Mouse (Mus musculus) liver, postnatal 0 days (tissue): ENCODE measurements around the gene Padi2. TPM values are rescaled to one million over a fixed set of nuclear protein-coding genes. Genes with fewer than 3 reads are reported as not detected.

Source experiments
- ATAC-seq: fragments of 200-750 bp; cut with Nextera tagmentation; 2 replicates; pipeline ENCODE4 v1.8.0; 2017; ENCODE audit warnings: mild to moderate bottlenecking, moderate library complexity
- DNase-seq: peaks from one replicate; pipeline ENCODE4 v3.0.0-alpha.2; 2016
- H3K27ac ChIP-seq: fragments of 300-500 bp; sonication (generic); 2 replicates; pipeline ENCODE4 v1.5.1; 2014; ENCODE audit warnings: antibody characterized with exemption, moderate library complexity, mild to moderate bottlenecking, low read depth
- H3K27me3 ChIP-seq: fragments of 300-500 bp; sonication (generic); 2 replicates; pipeline ENCODE4 v1.6.1; 2014; ENCODE audit warnings: low read length, control low read depth, mixed read lengths; ENCODE audit not compliant: insufficient read depth
- H3K36me3 ChIP-seq: fragments of 300-500 bp; sonication (generic); replicated peaks from 2 replicates; pipeline ENCODE4 v1.6.1; 2014; ENCODE audit warnings: mild to moderate bottlenecking, control low read depth, low read length, moderate library complexity, mixed read lengths; ENCODE audit not compliant: insufficient read depth
- H3K4me1 ChIP-seq: fragments of 300-500 bp; sonication (generic); 2 replicates; pipeline ENCODE4 v1.6.1; 2014; ENCODE audit warnings: antibody characterized with exemption, mild to moderate bottlenecking, control low read depth; ENCODE audit not compliant: insufficient read depth
- H3K4me2 ChIP-seq: fragments of 300-500 bp; sonication (generic); 2 replicates; pipeline ENCODE4 v1.6.1; 2014; ENCODE audit warnings: low read depth, mild to moderate bottlenecking, low read length, moderate library complexity, mixed read lengths
- H3K4me3 ChIP-seq: fragments of 300-500 bp; sonication (generic); 2 replicates; pipeline ENCODE4 v1.5.1; 2014; ENCODE audit warnings: low read depth, low read length
- H3K9ac ChIP-seq: fragments of 300-500 bp; sonication (generic); replicated peaks from 2 replicates; pipeline ENCODE4 v1.6.1; 2014; ENCODE audit warnings: mild to moderate bottlenecking, moderate library complexity
- H3K9me3 ChIP-seq: fragments of 300-500 bp; sonication (generic); 2 replicates; pipeline ENCODE4 v1.6.1; 2016; ENCODE audit warnings: mild to moderate bottlenecking, control low read depth, low read length, mixed read lengths
- CTCF ChIP-seq: sonication (generic); IDR thresholded peaks from 2 replicates; pipeline ENCODE4 v1.5.1; 2016; ENCODE audit warnings: antibody characterized with exemption, low read depth
- EP300 ChIP-seq: IDR thresholded peaks from 2 replicates; pipeline ENCODE4 v1.6.1; 2016; ENCODE audit warnings: antibody characterized with exemption, low read depth, mild to moderate bottlenecking
- WGBS: fragments of 180-500 bp; shearing (Covaris S2); extraction: QIAGEN DNeasy Blood & Tissue Kit; methylation state at CpG from one replicate; pipeline ENCODE4 v1.1.7; 2014; ENCODE audit not compliant: insufficient replicate concordance; 5-methylcytosine and 5-hydroxymethylcytosine counted together
- polyA plus RNA-seq: library from polyadenylated mRNA; unstranded; fragments of >200 nt; fragmentation: Nextera tagmentation; extraction: Ambion mirVana; gene quantifications from 2 replicates; pipeline ENCODE4 v1.2.1, GENCODE M21; 2015

The Padi2 gene
- polyA plus RNA-seq, 1 experiment from 2014 or later, result 2.1 TPM

DNA sequence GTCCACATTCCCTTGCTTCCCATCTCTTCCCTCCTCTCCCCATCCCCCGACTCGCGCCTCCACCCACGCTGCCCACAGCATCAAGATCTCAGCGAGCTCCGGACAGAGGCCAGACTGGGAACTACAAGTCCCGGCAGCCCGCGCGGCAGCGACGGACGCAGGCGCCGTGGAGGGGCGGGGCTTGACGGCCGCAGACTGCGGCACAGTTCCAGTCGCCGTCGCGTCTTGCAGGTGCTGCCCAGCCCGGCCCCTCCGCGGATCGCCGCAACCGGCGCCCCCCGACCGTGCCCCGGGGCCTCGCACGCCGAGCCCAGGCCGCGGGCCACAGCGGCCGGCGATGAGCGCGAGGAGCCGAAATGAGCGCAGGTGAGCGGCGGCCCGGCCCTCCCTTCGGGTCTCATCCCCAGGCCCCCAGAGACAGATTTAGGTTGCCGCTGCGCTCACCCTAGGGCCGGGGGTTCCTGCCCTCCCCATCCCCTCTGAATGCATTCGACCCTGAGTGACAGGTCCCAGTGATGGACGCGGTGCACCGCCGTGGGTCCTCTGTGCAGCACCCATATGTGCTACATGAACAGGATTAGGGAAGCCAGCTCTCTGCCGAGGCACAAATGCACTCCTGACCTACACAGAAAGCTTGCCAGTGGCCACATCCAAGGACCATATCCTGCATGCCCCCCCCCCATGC lies 80.7 kb downstream of the Padi2 start, which contains the start of gene Atp13a2:
Gene Atp13a2 (plus strand): TSS at position 163 of the 685 bp plus-strand sequence.
- DNase-seq (peak; percentile 92), ATAC-seq (peak; percentile 72)
- H3K4me1 ChIP-seq, result peaks cover 38% of the 10 kb centered on the region
- H3K4me3 ChIP-seq, result peak within 1 kb of the TSS; percentile 81
- under 1% methylated on average over 52 of the region's 58 CpGs for WGBS
- peak within 1 kb of the TSS; percentile 96 for H3K4me2 ChIP-seq
- no peaks in the 10 kb centered on the region for H3K36me3 ChIP-seq
- no peaks in the 10 kb centered on the region for H3K9me3 ChIP-seq
- peak within 1 kb of the TSS; percentile 81 for H3K27ac ChIP-seq
- peak within 1 kb of the TSS; percentile 80 for H3K9ac ChIP-seq
- H3K27me3 ChIP-seq, result no peaks in the 10 kb centered on the region
- TF ChIP-seq CTCF, result no peak; the same call in 1 of the 2 replicates
- TF ChIP-seq EP300, result no peak

GRCm38 (mm10) chr4:140987476-140987875 lies 81.3 kb downstream of the Padi2 start:
- ATAC-seq (no peak), DNase-seq (peak; percentile 24)
- Histone ChIP-seq H3K4me1 (peaks cover 38% of the 10 kb centered on the region), H3K4me2 (peak overlapping the region; percentile 96), H3K27ac (peak overlapping the region; percentile 81), H3K4me3 (peak overlapping the region; percentile 81), H3K36me3 (peaks cover 5% of the 10 kb centered on the region), H3K9me3 (no peaks in the 10 kb centered on the region), H3K27me3 (no peaks in the 10 kb centered on the region), H3K9ac (peak overlapping the region; percentile 80)
- WGBS, result 13% methylated on average over 7 of the region's 7 CpGs
- TF ChIP-seq CTCF (no peak), EP300 (no peak)

DNA sequence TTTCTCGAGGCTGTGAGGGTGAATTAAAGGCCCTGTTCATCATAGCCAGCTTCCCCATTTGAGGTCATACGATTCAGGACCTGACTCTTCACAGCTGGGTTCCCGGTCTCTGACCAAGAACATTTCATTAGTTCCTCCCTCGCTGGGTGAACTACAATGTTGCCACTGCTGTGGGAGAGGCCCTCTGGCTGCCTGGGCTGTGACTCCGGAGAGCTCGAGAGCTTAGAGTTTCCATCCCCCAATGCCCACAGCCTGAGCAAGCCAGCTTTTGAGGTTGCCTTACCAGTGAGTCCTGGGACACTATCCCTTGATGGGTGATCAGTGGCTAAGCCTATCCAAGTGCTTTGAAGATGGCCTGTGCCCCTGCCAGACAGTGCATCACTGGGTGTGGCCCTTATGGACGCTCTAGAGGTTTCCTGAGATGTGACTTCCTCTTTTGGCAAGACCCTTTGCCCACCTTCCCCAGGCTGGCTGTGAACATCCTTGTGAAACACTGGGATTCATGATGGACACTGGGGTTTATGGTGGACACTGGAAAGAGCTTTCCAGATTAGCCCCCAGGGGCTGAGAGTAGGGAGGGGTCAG lies 82.7 kb downstream of the Padi2 start:
- DNase-seq (peak; percentile 53), ATAC-seq (peak; percentile 45)
- Histone ChIP-seq H3K27me3 (no peaks in the 10 kb centered on the region), H3K4me1 (peaks cover 29% of the 10 kb centered on the region), H3K4me3 (no peak overlapping the region), H3K4me2 (peak overlapping the region; percentile 96), H3K27ac (peak overlapping the region; percentile 81), H3K36me3 (peaks cover 10% of the 10 kb centered on the region), H3K9me3 (no peaks in the 10 kb centered on the region), H3K9ac (no peak overlapping the region)
- TF ChIP-seq CTCF, result no peak
- no peak for TF ChIP-seq EP300
- 32% methylated on average over 7 of the region's 7 CpGs for WGBS

DNA sequence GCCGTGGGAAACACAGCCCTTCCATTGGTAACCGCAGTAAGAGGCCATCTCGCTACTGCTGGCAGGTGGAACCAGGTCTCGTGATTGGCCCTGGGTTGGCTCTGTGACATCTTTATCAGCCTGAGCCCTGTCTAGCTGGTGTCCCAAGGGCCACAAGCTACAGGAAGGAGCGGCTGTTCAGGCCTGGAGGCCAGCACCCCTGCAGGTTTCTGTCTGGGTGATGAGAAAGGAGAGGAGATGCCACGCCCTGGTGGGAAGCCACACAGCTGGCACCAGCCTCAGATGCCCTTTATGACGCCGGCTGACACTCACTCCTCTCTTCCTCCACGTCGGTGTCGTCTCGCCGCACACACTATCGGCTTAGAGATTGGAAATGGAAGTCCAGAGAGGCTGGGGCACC lies 83.3 kb downstream of the Padi2 start:
- Histone ChIP-seq H3K4me3 (no peak overlapping the region), H3K36me3 (peaks cover 17% of the 10 kb centered on the region), H3K4me1 (peaks cover 25% of the 10 kb centered on the region), H3K9me3 (no peaks in the 10 kb centered on the region), H3K27me3 (no peaks in the 10 kb centered on the region), H3K4me2 (peak overlapping the region; percentile 43), H3K9ac (no peak overlapping the region), H3K27ac (peak overlapping the region; percentile 81)
- TF ChIP-seq EP300 (no peak), CTCF (no peak)
- ATAC-seq (peak; percentile 31), DNase-seq (peak; percentile 43)
- WGBS, result 72% methylated on average over 14 of the region's 14 CpGs

DNA sequence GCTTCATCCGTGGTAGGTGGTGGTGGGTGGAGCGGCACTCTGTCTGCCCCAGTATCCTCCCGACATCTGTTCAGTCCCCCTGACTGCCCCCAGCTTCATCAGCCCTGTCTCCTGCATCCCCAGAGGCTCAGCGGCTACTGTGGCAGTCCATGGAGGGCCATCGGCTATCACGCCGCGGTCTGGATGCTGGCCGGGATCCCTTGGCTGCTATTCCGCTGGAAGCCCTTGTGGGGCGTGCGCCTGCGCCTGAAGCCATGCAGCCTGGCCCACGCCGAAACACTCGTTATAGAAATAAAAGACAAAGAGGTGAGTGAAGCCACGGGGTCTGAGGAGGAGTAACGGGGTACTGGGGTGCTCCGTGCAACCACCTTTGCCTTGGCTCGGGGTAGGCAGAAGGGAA lies 86.1 kb downstream of the Padi2 start:
- Histone ChIP-seq H3K4me2 (no peak overlapping the region), H3K36me3 (peaks cover 37% of the 10 kb centered on the region), H3K27ac (no peak overlapping the region), H3K4me3 (no peak overlapping the region), H3K27me3 (no peaks in the 10 kb centered on the region), H3K9me3 (no peaks in the 10 kb centered on the region), H3K9ac (no peak overlapping the region), H3K4me1 (peaks cover 16% of the 10 kb centered on the region)
- ATAC-seq (no peak), DNase-seq (no peak)
- TF ChIP-seq EP300, result no peak
- no peak for TF ChIP-seq CTCF
- 89% methylated on average over 20 of the region's 20 CpGs for WGBS

DNA sequence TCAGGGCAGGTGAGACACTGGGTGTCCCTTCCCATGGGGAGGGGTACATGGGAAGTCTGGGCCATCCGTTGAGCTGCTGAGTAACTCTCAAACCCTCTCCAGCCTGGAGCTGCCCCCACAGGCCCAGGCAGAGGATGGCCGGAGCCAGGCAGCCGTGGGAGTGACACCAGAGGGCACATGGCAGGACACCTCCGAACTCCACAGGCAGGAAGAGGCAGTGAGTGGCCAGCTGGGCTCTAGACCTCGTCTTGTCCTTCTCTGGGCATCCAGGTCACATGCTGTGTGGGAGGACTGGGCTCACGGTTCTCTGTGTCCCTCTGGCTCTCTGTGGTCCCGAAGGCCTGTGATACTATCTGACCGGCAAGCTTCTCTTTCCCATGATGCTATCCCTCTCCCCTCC lies 87.7 kb downstream of the Padi2 start:
- 82% methylated on average over 8 of the region's 8 CpGs for WGBS
- Histone ChIP-seq H3K27me3 (no peaks in the 10 kb centered on the region), H3K9ac (no peak overlapping the region), H3K4me3 (no peak overlapping the region), H3K27ac (no peak overlapping the region), H3K4me1 (peaks cover 5% of the 10 kb centered on the region; the same call in 1 of the 2 replicates), H3K9me3 (no peaks in the 10 kb centered on the region), H3K4me2 (no peak overlapping the region), H3K36me3 (peaks cover 45% of the 10 kb centered on the region)
- no peak for TF ChIP-seq CTCF
- no peak for TF ChIP-seq EP300
- DNase-seq (no peak), ATAC-seq (no peak)
